Mouse (Mus musculus) CH12.LX (cell line): Measurements from ENCODE around the gene 1700016C15Rik. TPM values are rescaled to one million over a fixed set of nuclear protein-coding genes. Genes with fewer than 3 reads are reported as not detected.

Source experiments
- DNase-seq: peaks from one replicate; pipeline ENCODE4 v3.0.0-alpha.2; 2013; ENCODE audit errors: extremely low read depth
- H3K27ac ChIP-seq: 2 replicates; pipeline ENCODE4 v1.5.1; 2012; ENCODE audit warnings: low read depth, mild to moderate bottlenecking, control low read depth, moderate library complexity; ENCODE audit not compliant: insufficient read depth
- H3K27me3 ChIP-seq: replicated peaks from 2 replicates; pipeline ENCODE3; 2012; ENCODE audit warnings: inconsistent platforms
- H3K36me3 ChIP-seq, 2 experiments: replicated peaks in 1 of 2; 2 replicates each; pipeline versions ENCODE3 to v1.6.1; 2012; ENCODE audit warnings: inconsistent platforms in 1 of 2, low read length in 1 of 2, mild to moderate bottlenecking in 1 of 2, mixed read lengths in 1 of 2, moderate library complexity in 1 of 2; ENCODE audit not compliant: control insufficient read depth in 1 of 2, insufficient read depth in 1 of 2
- H3K4me1 ChIP-seq, 2 experiments: 2 replicates each; pipeline ENCODE4 v1.6.1; 2012; ENCODE audit warnings: inconsistent platforms in 1 of 2, moderate library complexity in 1 of 2; ENCODE audit not compliant: insufficient read depth in 2 of 2, control insufficient read depth in 1 of 2
- H3K4me2 ChIP-seq: 2 replicates; pipeline ENCODE4 v1.6.1; 2012; ENCODE audit warnings: low read depth, mild to moderate bottlenecking, control low read depth; ENCODE audit not compliant: poor library complexity, insufficient read depth, severe bottlenecking
- H3K4me3 ChIP-seq, 3 experiments: fragments of 150-350 bp in 1 of 3; sonication (generic) in 1 of 3; replicated peaks in 1 of 3; 2 replicates each; pipeline versions ENCODE3 to v1.5.1; 2011 to 2012; ENCODE audit warnings: low read depth in 2 of 3, low read length in 2 of 3, mild to moderate bottlenecking in 2 of 3, moderate library complexity in 2 of 3, control low read depth in 1 of 3, improper control_type of control experiment in 1 of 3, inconsistent platforms in 1 of 3, mixed read lengths in 1 of 3; ENCODE audit not compliant: poor library complexity in 1 of 3
- H3K79me2 ChIP-seq: replicated peaks from 2 replicates; pipeline ENCODE4 v1.6.1; 2012; ENCODE audit warnings: mild to moderate bottlenecking, moderate library complexity; ENCODE audit not compliant: control insufficient read depth, poor library complexity, insufficient read depth, severe bottlenecking; ENCODE audit errors: extremely low read depth
- H3K9ac ChIP-seq: 2 replicates; pipeline ENCODE4 v1.6.1; 2012; ENCODE audit warnings: low read depth, mild to moderate bottlenecking, control low read depth, moderate library complexity; ENCODE audit not compliant: insufficient read depth
- H3K9me3 ChIP-seq: replicated peaks from 2 replicates; pipeline ENCODE3; 2012; ENCODE audit warnings: low read length, inconsistent platforms, mixed read lengths
- BHLHE40 ChIP-seq: IDR thresholded peaks from 2 replicates; pipeline ENCODE4 v1.6.1; 2011; ENCODE audit warnings: mild to moderate bottlenecking, low read depth, low read length, improper control_type of control experiment
- CHD1 ChIP-seq: IDR thresholded peaks from 2 replicates; pipeline ENCODE4 v1.6.1; 2012; ENCODE audit warnings: low read depth, low read length, improper control_type of control experiment, inconsistent platforms
- CHD2 ChIP-seq: IDR thresholded peaks from 2 replicates; pipeline ENCODE4 v1.6.1; 2011; ENCODE audit warnings: low read length, improper control_type of control experiment
- CTCF ChIP-seq, 2 experiments: IDR thresholded peaks in 1 of 2; conservative IDR thresholded peaks in 1 of 2; 2 replicates each; pipeline ENCODE4 v1.5.1; 2011 to 2012; ENCODE audit warnings: low read depth in 2 of 2, low read length in 2 of 2, improper control_type of control experiment in 1 of 2, inconsistent platforms in 1 of 2, mild to moderate bottlenecking in 1 of 2, moderate library complexity in 1 of 2
- E2F4 ChIP-seq: IDR thresholded peaks from 2 replicates; pipeline ENCODE4 v1.6.1; 2011; ENCODE audit warnings: low read depth, low read length, improper control_type of control experiment; ENCODE audit not compliant: insufficient replicate concordance
- EP300 ChIP-seq: IDR thresholded peaks from 2 replicates; pipeline ENCODE4 v1.6.1; 2011; ENCODE audit warnings: low read length, improper control_type of control experiment
- ETS1 ChIP-seq: conservative IDR thresholded peaks from 2 replicates; pipeline ENCODE4 v1.6.1; 2012; ENCODE audit warnings: low read depth, mild to moderate bottlenecking, inconsistent platforms, low read length, improper control_type of control experiment, moderate library complexity
- HCFC1 ChIP-seq: IDR thresholded peaks from 2 replicates; pipeline ENCODE4 v1.6.1; 2012; ENCODE audit warnings: low read depth, mild to moderate bottlenecking, inconsistent platforms, low read length, improper control_type of control experiment
- IRF4 ChIP-seq: IDR thresholded peaks from 2 replicates; pipeline ENCODE4 v1.6.1; 2014; ENCODE audit warnings: low read depth, mild to moderate bottlenecking, inconsistent platforms, low read length, improper control_type of control experiment
- MAFK ChIP-seq: IDR thresholded peaks from 2 replicates; pipeline ENCODE4 v1.6.1; 2011; ENCODE audit warnings: low read length, improper control_type of control experiment; ENCODE audit not compliant: insufficient replicate concordance
- MAZ ChIP-seq: IDR thresholded peaks from 2 replicates; pipeline ENCODE4 v1.6.1; 2012; ENCODE audit warnings: low read depth, mild to moderate bottlenecking, inconsistent platforms, low read length, improper control_type of control experiment, moderate library complexity
- MEF2A ChIP-seq: IDR thresholded peaks from 2 replicates; pipeline ENCODE4 v1.6.1; 2014; ENCODE audit warnings: low read depth, mild to moderate bottlenecking, inconsistent platforms, low read length, improper control_type of control experiment, borderline replicate concordance
- MXI1 ChIP-seq: IDR thresholded peaks from 2 replicates; pipeline ENCODE4 v1.6.1; 2011; ENCODE audit warnings: mild to moderate bottlenecking, low read depth, low read length, improper control_type of control experiment
- NELFE ChIP-seq: IDR thresholded peaks from 2 replicates; pipeline ENCODE4 v1.6.1; 2011; ENCODE audit warnings: low read depth, low read length, improper control_type of control experiment
- PAX5 ChIP-seq: IDR thresholded peaks from 2 replicates; pipeline ENCODE4 v1.6.1; 2012; ENCODE audit warnings: low read length, inconsistent platforms, mixed read lengths
- POLR2A ChIP-seq: IDR thresholded peaks from 2 replicates; pipeline ENCODE4 v1.6.1; 2011; ENCODE audit warnings: low read depth, mild to moderate bottlenecking, improper control_type of control experiment, low read length
- POLR2AphosphoS2 ChIP-seq: IDR thresholded peaks from 2 replicates; pipeline ENCODE4 v1.6.1; 2011; ENCODE audit warnings: low read depth, low read length, improper control_type of control experiment
- RAD21 ChIP-seq: IDR thresholded peaks from 2 replicates; pipeline ENCODE4 v1.6.1; 2011; ENCODE audit warnings: low read depth, mild to moderate bottlenecking, low read length, improper control_type of control experiment, moderate library complexity
- TCF12 ChIP-seq: IDR thresholded peaks from 2 replicates; pipeline ENCODE4 v1.6.1; 2014; ENCODE audit warnings: low read depth, mild to moderate bottlenecking, inconsistent platforms, low read length, improper control_type of control experiment
- USF2 ChIP-seq: conservative IDR thresholded peaks from 2 replicates; pipeline ENCODE4 v1.6.1; 2011; ENCODE audit warnings: low read depth, low read length, improper control_type of control experiment
- ZC3H11A ChIP-seq: IDR thresholded peaks from 2 replicates; pipeline ENCODE4 v1.6.1; 2012; ENCODE audit warnings: low read depth, mild to moderate bottlenecking, inconsistent platforms, low read length, improper control_type of control experiment
- ZKSCAN1 ChIP-seq: IDR thresholded peaks from 2 replicates; pipeline ENCODE4 v1.6.1; 2012; ENCODE audit warnings: low read depth, inconsistent platforms, low read length, improper control_type of control experiment, borderline replicate concordance
- ZNF384 ChIP-seq: IDR thresholded peaks from 2 replicates; pipeline ENCODE4 v1.6.1; 2012; ENCODE audit warnings: low read depth, low read length, improper control_type of control experiment, inconsistent platforms
- dilution Hi-C: fragments of 300-500 bp; cut with MboI; formaldehyde crosslinking; loops from 2 replicates; pipeline ENCODE4 v1.14.3; 2020; ENCODE audit warnings: low sequenced_read_pairs; ENCODE audit not compliant: extremely low pct_unique_long_range_greater_than_20kb, extremely low pct_ligation_motif_present
- in situ Hi-C: fragments of 300-500 bp; cut with MboI; formaldehyde crosslinking; loops from 3 replicates; pipeline ENCODE4 v1.14.3; 2019; ENCODE audit warnings: low sequenced_read_pairs, low pct_ligation_motif_present, low pct_unique_long_range_greater_than_20kb, mixed read lengths
- polyA plus RNA-seq: library from polyadenylated mRNA; unstranded; fragments of >175 nt; gene quantifications from 2 replicates; pipeline ENCODE4 v1.2.1, GENCODE M21; 2012; ENCODE audit warnings: low read depth; ENCODE audit not compliant: insufficient read length
- total RNA-seq, 2 experiments: library from RNA; depleted of rRNA; stranded (reverse); fragments of 300-350 nt in 1 of 2; fragments of >200 nt in 1 of 2; gene quantifications; 2 replicates each; pipeline ENCODE4 v1.2.3; 2012 to 2014

1700016C15Rik gene
- total and polyA plus RNA-seq, 3 experiments = not detected

- TF ChIP-seq E2F4 (no peak), ZC3H11A (no peak), PAX5 (no peak), POLR2AphosphoS2 (no peak), MXI1 (no peak)
- no peak overlapping the region for H3K9ac ChIP-seq
- H3K4me1 ChIP-seq = no peaks in the 10 kb centered on the region
- DNase-seq = no peak
- H3K4me2 ChIP-seq = no peak overlapping the region
- in situ Hi-C loops = no loop called here
- no peak overlapping the region for H3K4me3 ChIP-seq
- H3K27me3 ChIP-seq = no peaks in the 10 kb centered on the region
- no peaks in the 10 kb centered on the region for H3K9me3 ChIP-seq
- dilution Hi-C loops = no loop called here
- peaks cover 0 to 9% of the 10 kb centered on the region in 2 experiments for H3K36me3 ChIP-seq
- no peak overlapping the region for H3K27ac ChIP-seq
- no peaks in the 10 kb centered on the region for H3K79me2 ChIP-seq
Measured at GRCm38 (mm10) chr1:177757249-177757648, 27.6 kb downstream of the 1700016C15Rik start.

GRCm38 (mm10) chr1:177768931-177769330 lies 39.3 kb downstream of the 1700016C15Rik start:
- DNase-seq = no peak
- Histone ChIP-seq H3K36me3 (peaks cover 30 to 78% of the 10 kb centered on the region in 2 experiments), H3K4me2 (no peak overlapping the region), H3K4me1 (no peaks in the 10 kb centered on the region), H3K9ac (no peak overlapping the region), H3K27me3 (no peaks in the 10 kb centered on the region), H3K4me3 (no peak overlapping the region), H3K79me2 (no peaks in the 10 kb centered on the region), H3K9me3 (no peaks in the 10 kb centered on the region), H3K27ac (no peak overlapping the region)
- dilution Hi-C loops = no loop called here
- TF ChIP-seq ETS1 = no peak
- no peak for TF ChIP-seq POLR2A
- no peak for TF ChIP-seq E2F4
- TF ChIP-seq MAZ = no peak
- TF ChIP-seq MEF2A = no peak
- TF ChIP-seq EP300 = no peak
- TF ChIP-seq HCFC1 = no peak
- TF ChIP-seq BHLHE40 = no peak
- no peak for TF ChIP-seq CHD1
- TF ChIP-seq IRF4 = no peak
- no peak for TF ChIP-seq MXI1
- TF ChIP-seq TCF12 = no peak
- in situ Hi-C loops = no loop called here

- dilution Hi-C loops (no loop called here), in situ Hi-C loops (no loop called here)
- Histone ChIP-seq H3K36me3 (peaks cover 28 to 76% of the 10 kb centered on the region in 2 experiments), H3K9ac (no peak overlapping the region), H3K27ac (no peak overlapping the region; the same call in 1 of the 2 replicates), H3K4me1 (no peaks in the 10 kb centered on the region), H3K4me3 (no peak overlapping the region), H3K27me3 (no peaks in the 10 kb centered on the region), H3K4me2 (no peak overlapping the region), H3K9me3 (no peaks in the 10 kb centered on the region), H3K79me2 (0 out of 2 replicates have a peak, but pooled peaks cover 5% of the 10 kb centered on the region)
- no peak for TF ChIP-seq MXI1
- no peak for TF ChIP-seq CTCF (conservative IDR thresholded peaks at IDR 0.05 in 1 of 2, IDR thresholded peaks at IDR 0.05 in 1 of 2; ENCODE audit: low read depth in 2 of 2, low read length in 2 of 2)
- no peak for TF ChIP-seq CHD1
- no peak for TF ChIP-seq ETS1
- no peak for TF ChIP-seq ZKSCAN1
- TF ChIP-seq ZNF384 = no peak
- no peak for TF ChIP-seq HCFC1
- no peak for TF ChIP-seq RAD21
- no peak for TF ChIP-seq POLR2AphosphoS2
- no peak for TF ChIP-seq NELFE
- no peak for TF ChIP-seq MAFK
- TF ChIP-seq CHD2 = no peak
- no peak for TF ChIP-seq EP300
- TF ChIP-seq TCF12 = no peak
- TF ChIP-seq USF2 = no peak
- no peak for DNase-seq
Measured at GRCm38 (mm10) chr1:177777397-177777796, 47.8 kb downstream of the 1700016C15Rik start.
